8 mouse cellular contexts compared by ENCODE assay signal in the genomic region with DNA sequence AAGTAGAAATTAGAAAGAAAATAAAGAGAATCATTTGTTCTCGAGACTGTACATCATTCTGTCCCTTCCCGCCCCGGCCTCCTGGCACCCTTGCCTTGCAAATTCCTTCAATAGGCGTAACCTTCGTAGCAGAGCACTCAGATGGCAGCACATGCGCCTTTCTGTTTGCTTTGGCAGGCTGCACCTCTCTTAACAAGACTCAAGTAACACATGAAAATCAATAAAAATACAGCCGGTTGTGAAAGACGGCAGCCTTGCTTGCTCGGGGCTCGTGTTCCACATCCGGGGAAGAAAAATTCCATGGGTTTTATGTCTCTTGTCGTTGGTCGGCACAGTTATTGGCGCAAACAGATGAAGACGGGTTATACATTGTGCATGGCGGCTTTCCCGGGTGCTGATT.
A peak's percentile ranks its signal among the peaks of the same experiment; 100 is the strongest.
DNase-seq lines count a peak whose midpoint lies in the region; ATAC-seq and TF ChIP-seq lines count a peak whose summit lies in the region.

No protein-coding gene starts in this region.

- no peak for TF ChIP-seq CTCF in C2C12 (IDR thresholded peaks at IDR 0.05; ENCODE audit: control insufficient read depth, insufficient read depth, insufficient read length)
- no peak for TF ChIP-seq CTCF in brain, embryonic 14.5 days (IDR thresholded peaks at IDR 0.05; ENCODE audit: borderline replicate concordance, extremely low read depth, insufficient read depth, insufficient read length)

- H3K27ac ChIP-seq in intestine, embryonic 16.5 days (ENCODE audit: low read length): no peak overlapping the region
- peak overlapping the region; percentile 24; the same call in 1 of the 2 replicates for H3K27ac ChIP-seq in lung, embryonic 15.5 days
- no peak overlapping the region for H3K27ac ChIP-seq in midbrain, embryonic 16.5 days (ENCODE audit: low read length)

- no peak overlapping the region for H3ac ChIP-seq in C2C12 (ENCODE audit: control insufficient read depth, insufficient read length, low read depth)

- no peak overlapping the region for H3K4me3 ChIP-seq in C2C12 (ENCODE audit: insufficient read depth, poor library complexity, severe bottlenecking)
- H3K4me3 ChIP-seq in intestine, embryonic 16.5 days (ENCODE audit: low read length): no peak overlapping the region
- no peak overlapping the region for H3K4me3 ChIP-seq in lung, embryonic 15.5 days
- H3K4me3 ChIP-seq in midbrain, embryonic 16.5 days (ENCODE audit: low read depth, low read length): no peak overlapping the region

- peak; percentile 74 for ATAC-seq in intestine, embryonic 16.5 days
- peak; percentile 78; the same call in 1 of the 2 replicates for ATAC-seq in lung, embryonic 15.5 days (ENCODE audit: borderline replicate concordance, extremely low read depth, low FRiP score, low TSS enrichment)
- no peak for ATAC-seq in midbrain, embryonic 16.5 days
- ATAC-seq in monocyte, adult 5-6 weeks (replicated peaks; ENCODE audit: insufficient number of reproducible peaks, low FRiP score, low TSS enrichment, poor library complexity, severe bottlenecking): no peak

- no peaks in the 10 kb centered on the region for H3K36me3 ChIP-seq in C2C12 (ENCODE audit: control insufficient read depth, insufficient read depth)
- H3K36me3 ChIP-seq in intestine, embryonic 16.5 days (ENCODE audit: control insufficient read depth, insufficient read depth, low read length): no peaks in the 10 kb centered on the region
- no peaks in the 10 kb centered on the region for H3K36me3 ChIP-seq in lung, embryonic 15.5 days
- no peaks in the 10 kb centered on the region for H3K36me3 ChIP-seq in midbrain, embryonic 16.5 days (ENCODE audit: control insufficient read depth, insufficient read depth, low read length)

- 60% methylated on average over 17 of the region's 17 CpGs for WGBS in intestine, embryonic 16.5 days
- 50% methylated on average over 17 of the region's 17 CpGs for WGBS in lung, embryonic 15.5 days
- 87% methylated on average over 17 of the region's 17 CpGs for WGBS in midbrain, embryonic 16.5 days

- no peak overlapping the region for H3K4me2 ChIP-seq in intestine, embryonic 16.5 days (ENCODE audit: low read depth, low read length)
- H3K4me2 ChIP-seq in lung, embryonic 15.5 days: peak overlapping the region; percentile 17; the same call in 1 of the 2 replicates
- no peak overlapping the region for H3K4me2 ChIP-seq in midbrain, embryonic 16.5 days (ENCODE audit: low read length)

- no peak for TF ChIP-seq POLR2A in brain, embryonic 14.5 days (IDR thresholded peaks at IDR 0.05; ENCODE audit: borderline replicate concordance, extremely low read depth, insufficient read depth, insufficient read length, poor library complexity, severe bottlenecking)

- H3K9me3 ChIP-seq in intestine, embryonic 16.5 days (ENCODE audit: control insufficient read depth, low read length): no peaks in the 10 kb centered on the region
- H3K9me3 ChIP-seq in lung, embryonic 15.5 days: no peaks in the 10 kb centered on the region
- no peaks in the 10 kb centered on the region for H3K9me3 ChIP-seq in midbrain, embryonic 16.5 days (replicated peaks; ENCODE audit: control insufficient read depth, low read length, poor library complexity, severe bottlenecking)

- no peaks in the 10 kb centered on the region for H3K79me3 ChIP-seq in C2C12 (ENCODE audit: low read depth)

- no peak overlapping the region for H3K9ac ChIP-seq in intestine, embryonic 16.5 days (ENCODE audit: low read depth, low read length)
- H3K9ac ChIP-seq in lung, embryonic 15.5 days: no peak overlapping the region
- no peak overlapping the region for H3K9ac ChIP-seq in midbrain, embryonic 16.5 days (ENCODE audit: low read depth, low read length)

- H3K27me3 ChIP-seq in C2C12 (ENCODE audit: control insufficient read depth, insufficient read depth, insufficient read length): no peaks in the 10 kb centered on the region
- no peaks in the 10 kb centered on the region for H3K27me3 ChIP-seq in intestine, embryonic 16.5 days (replicated peaks; ENCODE audit: control insufficient read depth, insufficient read depth, low read length)
- H3K27me3 ChIP-seq in lung, embryonic 15.5 days: no peaks in the 10 kb centered on the region
- H3K27me3 ChIP-seq in midbrain, embryonic 16.5 days (ENCODE audit: control insufficient read depth, insufficient read depth, low read depth, low read length): no peaks in the 10 kb centered on the region

- H3K79me2 ChIP-seq in C2C12 (ENCODE audit: control insufficient read depth, insufficient read depth): no peaks in the 10 kb centered on the region

- no peaks in the 10 kb centered on the region for H3K4me1 ChIP-seq in intestine, embryonic 16.5 days (ENCODE audit: control insufficient read depth, insufficient read depth, low read length)
- peaks cover 7% of the 10 kb centered on the region for H3K4me1 ChIP-seq in lung, embryonic 15.5 days
- no peaks in the 10 kb centered on the region for H3K4me1 ChIP-seq in midbrain, embryonic 16.5 days (ENCODE audit: control insufficient read depth, insufficient read depth, low read length)

- DNase-seq in brain, embryonic 14.5 days (ENCODE audit: low read depth): peak; percentile 50
- no peak for DNase-seq in cerebellum, adult 18-20 months
- no peak for DNase-seq in liver

TF ChIP-seq in C2C12, 6 proteins besides CTCF, POLR2A, EP300 and RAD21:
- TF ChIP-seq CEBPB (IDR thresholded peaks at IDR 0.05; ENCODE audit: low read depth): peak; percentile 85
- peak; percentile 14 for TF ChIP-seq USF1 (IDR thresholded peaks at IDR 0.05; ENCODE audit: low read depth)
- TF ChIP-seq FOSL1 (IDR thresholded peaks at IDR 0.05; ENCODE audit: insufficient read depth, low read length, poor library complexity, severe bottlenecking): no peak
- no peak for TF ChIP-seq MYOG (IDR thresholded peaks at IDR 0.05; ENCODE audit: control insufficient read depth, extremely low read depth, insufficient read length)
- TF ChIP-seq MAX (IDR thresholded peaks at IDR 0.05): peak; percentile 80

Comparison
In these comparisons a context has a peak if more than half of its experiments do, and no peak if none do; other contexts are left out.
1. ATAC-seq: peak in intestine, embryonic 16.5 days (single experiment) and lung, embryonic 15.5 days (single experiment); none in midbrain, embryonic 16.5 days (single experiment) and monocyte, adult 5-6 weeks (single experiment).